Mouse (Mus musculus) ES-E14 (cell line): Measurements from ENCODE around the gene Arhgap24.

Source experiments
- CHD2 ChIP-seq: IDR thresholded peaks from 2 replicates; pipeline ENCODE4 v1.6.1; 2014; ENCODE audit warnings: mild to moderate bottlenecking, low read depth, low read length, inconsistent platforms
- HCFC1 ChIP-seq: IDR thresholded peaks from 2 replicates; pipeline ENCODE4 v1.6.1; 2012; ENCODE audit warnings: low read length, inconsistent platforms, borderline replicate concordance; ENCODE audit not compliant: insufficient read depth
- MAFK ChIP-seq: IDR thresholded peaks from 2 replicates; pipeline ENCODE4 v1.6.1; 2014; ENCODE audit warnings: mild to moderate bottlenecking, low read depth, low read length, inconsistent platforms; ENCODE audit not compliant: insufficient read depth
- ZC3H11A ChIP-seq: IDR thresholded peaks from 2 replicates; pipeline ENCODE4 v1.6.1; 2012; ENCODE audit warnings: low read depth, mild to moderate bottlenecking, inconsistent platforms, low read length, borderline replicate concordance
- ZNF384 ChIP-seq: IDR thresholded peaks from 2 replicates; pipeline ENCODE4 v1.6.1; 2012; ENCODE audit warnings: low read depth, low read length, inconsistent platforms

GRCm38 (mm10) chr5:102483285-102483975 is 2.2 kb downstream of the Arhgap24 start:
- no peak for TF ChIP-seq ZNF384
- no peak for TF ChIP-seq MAFK
- TF ChIP-seq CHD2: no peak
- no peak for TF ChIP-seq ZC3H11A
- TF ChIP-seq HCFC1: no peak
